Mouse (Mus musculus): ENCODE data around the gene Tet3.

- TF ChIP-seq CTCF (IDR thresholded peaks at IDR 0.05; ENCODE audit: extremely low read depth, insufficient read depth, low read length) (no peak), POLR2A (IDR thresholded peaks at IDR 0.05; ENCODE audit: extremely low read depth, insufficient read depth, low read length) (no peak)
Observed at GRCm38 (mm10) chr6:83505554-83505953, 46.7 kb upstream of the Tet3 start.

Data from cortical plate, adult 2 months (tissue).